Mouse (Mus musculus): ENCODE measurements around the gene Ryr1. TPM values are rescaled to one million over a fixed set of nuclear protein-coding genes. Genes with fewer than 3 reads are reported as not detected.
"Not testable (repeated sequence)": the region's sequence is repeated elsewhere in the genome, so short reads cannot be mapped to it uniquely, and the experiment has no call there.

Ryr1 gene
- polyA plus RNA-seq, 1 experiment from 2014 or later: 0.22 TPM

GRCm38 (mm10) chr7:29075208-29075607 lies 49.8 kb downstream of the Ryr1 start:
- H3K4me3 ChIP-seq (replicated peaks): no peak overlapping the region
- WGBS (ENCODE audit: insufficient replicate concordance): 13% methylated on average over 6 of the region's 6 CpGs
- no peaks in the 10 kb centered on the region for H3K36me3 ChIP-seq
- peaks cover 9% of the 10 kb centered on the region; the same call in 1 of the 2 replicates for H3K4me1 ChIP-seq (replicated peaks)
- DNase-seq (no peak), ATAC-seq (ENCODE audit: low read depth) (no peak)
- no peak overlapping the region for H3K4me2 ChIP-seq
- H3K9me3 ChIP-seq (replicated peaks): no peaks in the 10 kb centered on the region
- no peak overlapping the region for H3K9ac ChIP-seq
- H3K27me3 ChIP-seq: peaks cover 27% of the 10 kb centered on the region
- no peak overlapping the region for H3K27ac ChIP-seq

DNA sequence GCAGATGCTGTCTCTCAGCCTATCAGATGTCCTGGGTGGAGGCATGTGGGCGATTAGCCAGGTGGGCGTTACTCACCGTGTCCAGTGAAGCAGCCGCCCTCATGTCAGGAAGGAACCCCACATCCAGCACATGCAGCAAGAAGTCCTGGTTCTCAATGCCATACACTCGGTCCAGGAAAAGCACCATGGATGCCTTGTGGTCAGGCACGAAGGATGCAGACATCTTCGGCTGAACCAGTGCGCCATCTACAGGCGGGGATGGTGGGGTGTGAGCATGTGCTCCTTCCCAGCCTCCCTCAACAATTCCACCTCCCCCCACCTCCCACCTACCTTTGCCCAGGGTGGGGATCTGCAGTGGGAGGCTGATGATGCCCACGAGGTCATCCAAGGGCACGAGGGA lies 52.3 kb downstream of the Ryr1 start:
- H3K27ac ChIP-seq: no peak overlapping the region
- H3K9me3 ChIP-seq (replicated peaks): no peaks in the 10 kb centered on the region
- no peak overlapping the region for H3K9ac ChIP-seq
- peaks cover 13% of the 10 kb centered on the region; the same call in 1 of the 2 replicates for H3K4me1 ChIP-seq (replicated peaks)
- no peak overlapping the region for H3K4me2 ChIP-seq
- H3K4me3 ChIP-seq (replicated peaks): no peak overlapping the region
- H3K36me3 ChIP-seq: no peaks in the 10 kb centered on the region
- ATAC-seq (ENCODE audit: low read depth) (no peak), DNase-seq (no peak)
- peaks cover 52% of the 10 kb centered on the region for H3K27me3 ChIP-seq
- 32% methylated on average over 11 of the region's 11 CpGs for WGBS (ENCODE audit: insufficient replicate concordance)

DNA sequence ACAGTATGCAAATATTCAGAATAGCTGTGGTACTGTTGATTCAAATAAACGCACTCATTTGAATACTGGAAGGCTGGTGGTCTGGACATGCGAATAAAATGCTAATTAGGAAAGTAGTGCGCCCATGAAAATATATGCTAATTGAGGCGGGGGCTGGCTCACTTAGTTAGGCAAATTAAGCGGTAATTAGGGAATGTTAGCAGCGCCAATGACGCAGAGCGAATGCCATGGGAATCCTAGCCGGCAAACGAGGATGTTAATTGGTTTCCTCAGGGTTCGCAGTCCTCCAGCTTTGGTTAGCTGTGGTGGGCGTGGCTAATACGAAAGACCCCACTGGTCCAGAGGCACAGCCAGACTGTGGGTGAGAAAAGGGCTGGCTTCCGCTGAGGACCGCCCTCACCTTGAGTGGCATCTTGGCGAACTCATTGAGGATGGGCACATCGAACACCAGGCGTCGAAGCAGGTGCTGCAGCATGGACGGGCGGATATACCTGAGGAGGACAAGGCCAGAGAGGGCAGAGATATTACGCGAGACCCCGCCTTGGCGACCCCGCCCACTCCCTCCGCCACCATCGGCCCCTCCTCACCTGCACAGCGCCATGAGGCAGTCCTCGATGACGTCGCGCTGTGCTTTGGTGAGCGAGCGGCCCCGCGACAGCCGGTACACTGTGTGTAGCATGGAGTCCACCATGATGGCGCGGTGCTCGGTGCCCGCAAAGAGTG lies 53.6 kb downstream of the Ryr1 start:
- peak overlapping the region; percentile 33 for H3K4me2 ChIP-seq
- H3K4me1 ChIP-seq (replicated peaks): peaks cover 15% of the 10 kb centered on the region; the same call in 1 of the 2 replicates
- DNase-seq (no peak), ATAC-seq (ENCODE audit: low read depth) (no peak)
- WGBS (ENCODE audit: insufficient replicate concordance): 11% methylated on average over 42 of the region's 42 CpGs
- no peaks in the 10 kb centered on the region for H3K36me3 ChIP-seq
- H3K27me3 ChIP-seq: peaks cover 61% of the 10 kb centered on the region
- no peak overlapping the region for H3K27ac ChIP-seq
- peak overlapping the region; percentile 14; the same call in 1 of the 2 replicates for H3K4me3 ChIP-seq (replicated peaks)
- no peaks in the 10 kb centered on the region for H3K9me3 ChIP-seq (replicated peaks)
- no peak overlapping the region for H3K9ac ChIP-seq

DNA sequence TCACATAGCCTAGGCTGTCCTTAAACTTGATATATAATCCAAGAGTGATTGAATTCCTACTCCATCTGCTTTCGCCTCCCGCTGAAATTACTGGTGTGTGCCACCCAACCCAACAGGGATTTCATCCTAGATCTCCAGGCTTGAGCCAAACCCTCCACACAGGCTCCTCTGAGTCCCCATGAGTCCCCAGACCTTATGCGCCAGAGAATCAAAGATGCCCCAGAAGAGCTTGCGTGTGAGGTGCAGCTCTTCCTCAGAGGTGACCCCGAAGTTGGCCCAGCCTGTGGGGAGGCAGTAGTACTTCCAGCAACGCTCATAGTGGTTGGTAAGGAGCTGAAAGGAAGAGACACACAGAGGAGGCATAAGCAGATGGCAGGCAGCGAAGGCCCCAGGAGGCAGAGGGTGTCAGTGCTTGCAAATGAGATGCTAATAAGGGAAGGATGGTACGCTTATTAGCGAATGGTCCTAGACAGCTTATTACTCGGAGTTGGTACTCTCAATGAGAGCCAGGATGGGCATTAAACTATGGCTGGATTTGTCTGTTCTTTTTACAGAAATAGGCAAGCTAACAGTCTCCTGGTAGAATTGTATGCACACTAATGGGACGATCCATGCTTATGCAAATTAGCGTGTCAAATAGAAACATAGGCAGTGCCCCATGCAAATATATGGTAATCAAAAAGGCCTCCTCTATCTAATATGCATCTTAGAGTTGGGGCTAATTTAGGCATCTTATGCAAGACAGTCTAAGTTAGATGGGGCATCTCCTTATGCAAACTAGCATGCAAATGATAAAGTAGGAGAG lies 54.4 kb downstream of the Ryr1 start:
- H3K4me2 ChIP-seq: no peak overlapping the region
- no peaks in the 10 kb centered on the region for H3K9me3 ChIP-seq (replicated peaks)
- H3K27me3 ChIP-seq: peaks cover 64% of the 10 kb centered on the region
- no peaks in the 10 kb centered on the region for H3K36me3 ChIP-seq
- H3K27ac ChIP-seq: no peak overlapping the region
- DNase-seq: no peak
- 66% methylated on average over 12 of the region's 12 CpGs for WGBS (ENCODE audit: insufficient replicate concordance)
- no peak for ATAC-seq (ENCODE audit: low read depth)
- H3K4me1 ChIP-seq (replicated peaks): peaks cover 15% of the 10 kb centered on the region; the same call in 1 of the 2 replicates
- H3K9ac ChIP-seq: no peak overlapping the region
- no peak overlapping the region for H3K4me3 ChIP-seq (replicated peaks)

DNA sequence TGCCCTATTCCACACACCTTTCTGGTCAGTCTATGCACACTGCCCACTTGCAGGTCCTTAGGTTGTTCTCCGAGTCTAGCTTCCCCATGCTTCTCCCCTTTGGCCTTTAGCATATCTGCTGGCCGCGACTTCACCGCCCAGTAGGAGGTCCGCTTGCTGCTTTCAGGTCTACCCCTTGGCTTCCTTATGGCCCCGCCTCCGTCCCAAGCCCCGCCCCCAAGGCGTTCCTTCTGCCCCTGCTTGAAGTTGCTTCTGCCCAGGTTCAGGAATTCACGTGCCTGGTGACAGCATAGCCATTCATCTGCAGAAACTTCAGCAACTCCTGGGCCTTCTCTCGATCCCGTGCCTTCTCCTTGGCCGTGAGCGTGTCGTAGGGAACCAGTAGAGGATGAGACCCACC lies 57.2 kb downstream of the Ryr1 start:
- Histone ChIP-seq H3K4me2 (no peak overlapping the region), H3K27ac (no peak overlapping the region), H3K36me3 (no peaks in the 10 kb centered on the region), H3K9ac (no peak overlapping the region), H3K27me3 (peaks cover 62% of the 10 kb centered on the region), H3K9me3 (replicated peaks) (no peaks in the 10 kb centered on the region), H3K4me3 (replicated peaks) (no peak overlapping the region), H3K4me1 (replicated peaks) (0 out of 2 replicates have a peak, but pooled peaks cover 10% of the 10 kb centered on the region)
- DNase-seq: peak; percentile 52
- WGBS (ENCODE audit: insufficient replicate concordance): 11% methylated on average over 15 of the region's 15 CpGs
- ATAC-seq (ENCODE audit: low read depth): no peak

DNA sequence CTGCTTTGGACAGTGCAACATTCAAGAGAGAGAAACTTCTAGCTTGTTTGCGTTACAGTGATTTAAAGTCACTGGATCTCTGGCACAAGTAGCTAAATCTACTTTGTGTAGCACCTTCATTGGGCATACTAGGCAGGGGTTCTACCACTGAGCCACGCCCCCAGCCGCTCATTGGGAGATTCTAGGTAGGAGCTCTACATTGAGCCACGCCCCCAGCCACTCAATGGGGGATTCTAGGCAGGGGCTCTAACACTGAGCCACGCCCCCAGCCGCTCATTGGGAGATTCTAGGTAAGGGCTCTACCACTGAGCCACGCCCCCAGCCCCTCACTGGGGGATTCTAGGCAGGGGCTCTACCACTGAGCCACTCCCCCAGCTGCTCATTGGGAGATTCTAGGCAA lies 61.5 kb downstream of the Ryr1 start:
- H3K4me3 ChIP-seq (replicated peaks); H3K9ac ChIP-seq; H3K4me2 ChIP-seq; DNase-seq; ATAC-seq (ENCODE audit: low read depth); H3K27ac ChIP-seq; H3K4me1 ChIP-seq (replicated peaks); H3K36me3 ChIP-seq; H3K9me3 ChIP-seq (replicated peaks): not testable (repeated sequence)
- WGBS (ENCODE audit: insufficient replicate concordance): 46% methylated on average over 7 of the region's 7 CpGs
- peaks cover 51% of the 10 kb centered on the region for H3K27me3 ChIP-seq

GRCm38 (mm10) chr7:29061522-29062037 lies 63.4 kb downstream of the Ryr1 start:
- Histone ChIP-seq H3K4me2 (peak overlapping the region; percentile 26; the same call in 1 of the 2 replicates), H3K4me1 (replicated peaks) (no peaks in the 10 kb centered on the region), H3K4me3 (replicated peaks) (no peak overlapping the region), H3K36me3 (no peaks in the 10 kb centered on the region), H3K27me3 (peaks cover 46% of the 10 kb centered on the region), H3K9ac (no peak overlapping the region), H3K9me3 (replicated peaks) (no peaks in the 10 kb centered on the region), H3K27ac (no peak overlapping the region)
- DNase-seq: no peak
- 11% methylated on average over 19 of the region's 19 CpGs for WGBS (ENCODE audit: insufficient replicate concordance)
- ATAC-seq (ENCODE audit: low read depth): no peak

DNA sequence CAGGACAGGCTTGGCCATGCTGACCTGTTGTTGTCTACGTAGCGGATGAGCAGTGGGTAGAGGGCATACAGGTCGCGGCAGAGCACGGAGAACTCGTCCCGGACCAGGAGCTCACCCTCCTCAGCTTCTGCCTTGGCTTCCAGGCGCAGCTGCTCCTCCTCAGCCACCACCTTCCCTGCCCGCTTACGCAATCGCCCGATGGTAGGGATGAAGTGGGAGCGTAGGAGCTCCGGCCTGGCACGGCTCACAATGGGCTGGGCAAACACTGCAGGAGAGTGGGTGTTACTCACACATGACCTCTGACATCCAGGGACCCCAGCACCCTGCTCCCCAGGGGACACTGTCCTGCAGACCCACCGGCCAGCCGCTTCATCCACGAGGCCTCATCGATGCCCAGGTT lies 65.5 kb downstream of the Ryr1 start:
- ATAC-seq (ENCODE audit: low read depth) (no peak), DNase-seq (no peak)
- Histone ChIP-seq H3K9ac (no peak overlapping the region), H3K4me2 (no peak overlapping the region), H3K27me3 (peaks cover 61% of the 10 kb centered on the region), H3K4me1 (replicated peaks) (no peaks in the 10 kb centered on the region), H3K9me3 (replicated peaks) (no peaks in the 10 kb centered on the region), H3K27ac (no peak overlapping the region), H3K4me3 (replicated peaks) (no peak overlapping the region), H3K36me3 (no peaks in the 10 kb centered on the region)
- WGBS (ENCODE audit: insufficient replicate concordance): 67% methylated on average over 19 of the region's 19 CpGs

DNA sequence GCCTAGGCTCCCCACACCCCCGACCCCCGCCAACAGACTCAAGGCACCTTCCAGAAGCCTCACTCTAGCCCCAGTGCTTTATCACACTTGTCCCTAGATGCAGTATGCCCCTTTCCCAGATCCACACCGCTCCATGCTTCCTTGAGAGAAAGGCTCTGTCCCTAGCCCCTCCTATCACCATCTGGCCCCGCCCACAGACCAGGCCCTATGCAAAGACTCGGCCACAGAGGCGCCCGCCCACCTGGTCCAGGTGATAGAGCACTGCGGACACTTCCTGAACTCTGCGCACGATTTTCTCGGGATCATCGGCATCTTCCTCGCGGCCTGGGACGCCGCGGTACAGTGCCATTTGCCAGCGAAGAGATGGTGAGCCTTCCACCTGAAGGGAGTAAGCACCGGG lies 72.2 kb downstream of the Ryr1 start:
- H3K9me3 ChIP-seq (replicated peaks): peaks cover 4% of the 10 kb centered on the region; the same call in 1 of the 2 replicates
- 6% methylated on average over 19 of the region's 19 CpGs for WGBS (ENCODE audit: insufficient replicate concordance)
- H3K4me3 ChIP-seq (replicated peaks): no peak overlapping the region
- ATAC-seq (ENCODE audit: low read depth) (no peak), DNase-seq (no peak)
- H3K9ac ChIP-seq: no peak overlapping the region
- no peak overlapping the region for H3K4me2 ChIP-seq
- peaks cover 66% of the 10 kb centered on the region for H3K27me3 ChIP-seq
- no peaks in the 10 kb centered on the region for H3K4me1 ChIP-seq (replicated peaks)
- H3K27ac ChIP-seq: no peak overlapping the region
- no peaks in the 10 kb centered on the region for H3K36me3 ChIP-seq

GRCm38 (mm10) chr7:29050797-29051196 lies 74.2 kb downstream of the Ryr1 start:
- H3K4me2 ChIP-seq: no peak overlapping the region
- H3K27me3 ChIP-seq: peaks cover 49% of the 10 kb centered on the region
- no peak overlapping the region for H3K4me3 ChIP-seq (replicated peaks)
- H3K9ac ChIP-seq: no peak overlapping the region
- DNase-seq (no peak), ATAC-seq (ENCODE audit: low read depth) (no peak)
- H3K4me1 ChIP-seq (replicated peaks): no peaks in the 10 kb centered on the region
- no peaks in the 10 kb centered on the region for H3K36me3 ChIP-seq
- H3K27ac ChIP-seq: no peak overlapping the region
- 20% methylated on average over 2 of the region's 2 CpGs for WGBS (ENCODE audit: insufficient replicate concordance)
- peaks cover 4% of the 10 kb centered on the region; the same call in 1 of the 2 replicates for H3K9me3 ChIP-seq (replicated peaks)

GRCm38 (mm10) chr7:29048615-29049014 lies 76.4 kb downstream of the Ryr1 start:
- Histone ChIP-seq H3K9ac (no peak overlapping the region), H3K27ac (no peak overlapping the region), H3K9me3 (replicated peaks) (peaks cover 4% of the 10 kb centered on the region; the same call in 1 of the 2 replicates), H3K4me1 (replicated peaks) (peaks cover 4% of the 10 kb centered on the region), H3K27me3 (peaks cover 28% of the 10 kb centered on the region), H3K4me3 (replicated peaks) (no peak overlapping the region), H3K36me3 (no peaks in the 10 kb centered on the region), H3K4me2 (no peak overlapping the region)
- DNase-seq (no peak), ATAC-seq (ENCODE audit: low read depth) (no peak)
- 65% methylated on average over 11 of the region's 11 CpGs for WGBS (ENCODE audit: insufficient replicate concordance)

All from liver, embryonic 13.5 days (tissue).